Mouse (Mus musculus) duodenum, adult 2 months (tissue): ENCODE data around the gene Gpr161. TPM values are rescaled to one million over a fixed set of nuclear protein-coding genes. Genes with fewer than 3 reads are reported as not detected.

ENCODE experiments used
- polyA plus RNA-seq: library from polyadenylated mRNA; depleted of rRNA; stranded (reverse); fragments of >200 nt; gene quantifications from 2 replicates; pipeline ENCODE4 v1.2.3, GENCODE M21; 2012; ENCODE audit warnings: low replicate concordance; rRNA removed

Gene Gpr161
- 0.83 and 1.1 TPM in 2 replicates for polyA plus RNA-seq

GRCm38 (mm10) chr1:165295489-165295888 is at the start of gene Gpr161:
Gene Gpr161, plus strand, starts transcription at chr1:165295789.

Other genes starting within 250 kb of the Gpr161 start
- gene Tbx19, start 135.0 kb upstream of the Gpr161 start, polyA plus RNA-seq, result 0.39 TPM in 1 of 2 replicates, not detected in the other
- gene Sft2d2, start 101.4 kb upstream of the Gpr161 start, polyA plus RNA-seq, result 40.5 and 53.1 TPM in 2 replicates
- 16.6 and 18.4 TPM in 2 replicates for gene Tiprl, start 58.8 kb upstream of the Gpr161 start, polyA plus RNA-seq
- 4.1 and 10.2 TPM in 2 replicates for gene Dcaf6, start 164.7 kb downstream of the Gpr161 start, polyA plus RNA-seq
- 65.6 and 114 TPM in 2 replicates for gene Mpc2, start 164.8 kb downstream of the Gpr161 start, polyA plus RNA-seq
- 0.16 TPM in 1 of 2 replicates, not detected in the other for gene Adcy10, start 189.4 kb downstream of the Gpr161 start, polyA plus RNA-seq